Mouse (Mus musculus): ENCODE results near the gene Gm14085.

GRCm38 (mm10) chr2:122467351-122468013, 17.3 kb upstream of the Gm14085 start:
- TF ChIP-seq CTCF (IDR thresholded peaks at IDR 0.05; ENCODE audit: low read depth, low read length) (peak; percentile 69), POLR2A (IDR thresholded peaks at IDR 0.05; ENCODE audit: insufficient read depth, low read length) (no peak)

Data from ES-Bruce4 (cell line).